Mouse (Mus musculus): ENCODE data around the gene Nfkb1. TPM values are rescaled to one million over a fixed set of nuclear protein-coding genes. Genes with fewer than 3 reads are reported as not detected.
A peak's percentile ranks its signal among the peaks of the same experiment; 100 is the strongest.

The Nfkb1 gene
- total and polyA plus RNA-seq, 3 experiments = 44.8 to 93.6 (median 59.9) TPM

- no peak overlapping the region for H3K4me3 ChIP-seq (ENCODE audit: control insufficient read depth in 1 of 2, insufficient read depth in 1 of 2, low read depth in 2 of 2, low read length in 2 of 2)
Observed at GRCm38 (mm10) chr3:135641623-135641915, 49.8 kb downstream of the Nfkb1 start.

DNA sequence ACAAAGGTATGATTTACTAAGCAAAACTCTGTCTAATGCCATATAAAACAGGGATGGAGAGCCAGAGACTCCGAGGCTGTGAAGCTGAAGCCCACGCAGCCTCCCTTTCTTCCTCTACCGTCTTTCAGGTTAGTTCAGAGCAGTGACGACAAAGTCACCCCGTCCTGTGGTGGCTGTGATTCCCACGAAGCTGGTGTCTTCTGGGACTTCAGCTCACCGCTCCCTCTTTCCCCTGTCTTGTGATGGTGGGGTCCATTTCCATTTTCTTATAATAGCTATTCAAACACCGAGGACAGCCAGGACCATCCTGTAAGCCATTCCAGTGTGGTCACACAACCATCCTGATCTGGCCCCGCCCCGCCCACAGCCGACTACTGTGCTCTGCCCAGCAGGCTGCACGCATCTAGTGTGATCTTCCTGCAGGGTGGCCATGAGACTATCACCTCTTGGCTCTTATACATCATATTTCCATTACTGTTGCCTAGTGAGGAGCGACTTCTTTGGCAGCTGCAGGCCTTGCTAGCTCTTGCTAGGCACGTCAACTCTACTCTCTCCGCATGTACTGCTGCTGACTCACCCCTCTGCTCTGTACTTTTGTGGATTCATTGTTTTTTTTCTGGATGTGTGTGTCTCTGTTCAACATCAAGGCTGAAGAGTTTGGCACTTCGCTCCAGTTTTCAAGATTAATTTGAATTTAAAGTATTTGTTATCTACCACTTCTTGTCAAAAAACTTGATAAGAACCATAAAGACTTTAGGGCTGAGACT lies 50.3 kb downstream of the Nfkb1 start:
- peak; percentile 27 to 32; a peak in 1 of 4 replicates for TF ChIP-seq EP300 (IDR thresholded peaks at IDR 0.05; ENCODE audit: low read depth in 1 of 2, low read length in 2 of 2)
- no peak for TF ChIP-seq ELF1 (IDR thresholded peaks at IDR 0.05; ENCODE audit: low read depth, low read length)
- no peaks in the 10 kb centered on the region for H3K79me2 ChIP-seq (ENCODE audit: control insufficient read depth, insufficient read depth, low read length, poor library complexity)
- no peak overlapping the region for H3K9ac ChIP-seq (ENCODE audit: control insufficient read depth, low read depth, low read length, poor library complexity, severe bottlenecking)
- no peaks in the 10 kb centered on the region for H3K9me3 ChIP-seq (replicated peaks; ENCODE audit: insufficient read depth, low read length)
- peaks cover 0 to 32% of the 10 kb centered on the region in 2 experiments; a peak in 2 of 4 replicates for H3K36me3 ChIP-seq (ENCODE audit: control insufficient read depth in 1 of 2, insufficient read depth in 2 of 2, low read length in 2 of 2)
- DNase-seq (ENCODE audit: low read depth, low spot score) = peak; percentile 32
- H3K27me3 ChIP-seq (ENCODE audit: control insufficient read depth in 1 of 2, insufficient read depth in 2 of 2, low read length in 2 of 2) = no peaks in the 10 kb centered on the region
- peaks cover 11 to 31% of the 10 kb centered on the region in 2 experiments for H3K4me1 ChIP-seq (ENCODE audit: control insufficient read depth in 1 of 2, insufficient read depth in 2 of 2, low read length in 2 of 2)
- H3K4me3 ChIP-seq (ENCODE audit: control insufficient read depth in 1 of 2, insufficient read depth in 1 of 2, low read depth in 2 of 2, low read length in 2 of 2) = no peak overlapping the region
- H3K27ac ChIP-seq (ENCODE audit: control insufficient read depth, low read depth, low read length) = peak overlapping the region; percentile 6; the same call in 1 of the 2 replicates

More at GRCm38 (mm10) chr3:135641623-135641915, 49.8 kb downstream of the Nfkb1 start:
- Histone ChIP-seq H3K79me2 (ENCODE audit: control insufficient read depth, insufficient read depth, low read length, poor library complexity) (no peaks in the 10 kb centered on the region), H3K36me3 (ENCODE audit: control insufficient read depth in 1 of 2, insufficient read depth in 2 of 2, low read length in 2 of 2) (peaks cover 2 to 30% of the 10 kb centered on the region in 2 experiments), H3K4me1 (ENCODE audit: control insufficient read depth in 1 of 2, insufficient read depth in 2 of 2, low read length in 2 of 2) (peaks cover 11 to 28% of the 10 kb centered on the region in 2 experiments), H3K9ac (ENCODE audit: control insufficient read depth, low read depth, low read length, poor library complexity, severe bottlenecking) (no peak overlapping the region), H3K27me3 (ENCODE audit: control insufficient read depth in 1 of 2, insufficient read depth in 2 of 2, low read length in 2 of 2) (no peaks in the 10 kb centered on the region), H3K9me3 (replicated peaks; ENCODE audit: insufficient read depth, low read length) (no peaks in the 10 kb centered on the region), H3K27ac (ENCODE audit: control insufficient read depth, low read depth, low read length) (peak overlapping the region; percentile 6)
- DNase-seq (ENCODE audit: low read depth, low spot score) = no peak
- TF ChIP-seq GATA1 (IDR thresholded peaks at IDR 0.05; ENCODE audit: low read depth, low read length) (peak; percentile 47), GABPA (IDR thresholded peaks at IDR 0.05; ENCODE audit: low read depth, low read length) (no peak), ZMIZ1 (IDR thresholded peaks at IDR 0.05; ENCODE audit: low read depth, low read length) (no peak), ZC3H11A (IDR thresholded peaks at IDR 0.05; ENCODE audit: low read depth, low read length) (no peak), TCF12 (IDR thresholded peaks at IDR 0.05; ENCODE audit: low read depth, low read length) (0 out of 2 replicates have a peak, but pooled peaks have one; percentile 42), CHD2 (IDR thresholded peaks at IDR 0.05; ENCODE audit: low read length) (no peak), E2F4 (IDR thresholded peaks at IDR 0.05; ENCODE audit: borderline replicate concordance, low read depth, low read length) (no peak), MEF2A (IDR thresholded peaks at IDR 0.05; ENCODE audit: extremely low read depth, insufficient replicate concordance, low read depth, low read length, poor library complexity, severe bottlenecking) (no peak), MAZ (IDR thresholded peaks at IDR 0.05; ENCODE audit: low read depth, low read length) (no peak), CTCF (IDR thresholded peaks at IDR 0.05 in 2 of 3, conservative IDR thresholded peaks at IDR 0.05 in 1 of 3; ENCODE audit: control insufficient read depth in 1 of 3, insufficient read depth in 1 of 3, low read depth in 2 of 3, low read length in 3 of 3, poor library complexity in 1 of 3, severe bottlenecking in 1 of 3) (no peak), MAX (IDR thresholded peaks at IDR 0.05; ENCODE audit: low read length) (peak; percentile 80), POLR2A (IDR thresholded peaks at IDR 0.05; ENCODE audit: control insufficient read depth in 1 of 2, insufficient read depth in 1 of 2, low read depth in 1 of 2, low read length in 2 of 2, poor library complexity in 1 of 2) (no peak), RCOR1 (IDR thresholded peaks at IDR 0.05; ENCODE audit: low read depth, low read length) (no peak), TAL1 (IDR thresholded peaks at IDR 0.05; ENCODE audit: low read length) (no peak), HCFC1 (IDR thresholded peaks at IDR 0.05; ENCODE audit: low read depth, low read length) (no peak), USF1 (IDR thresholded peaks at IDR 0.05; ENCODE audit: low read depth, low read length) (no peak), MXI1 (IDR thresholded peaks at IDR 0.05; ENCODE audit: low read depth, low read length) (peak; percentile 98), SMC3 (IDR thresholded peaks at IDR 0.05; ENCODE audit: low read depth, low read length) (no peak), SIN3A (IDR thresholded peaks at IDR 0.05; ENCODE audit: low read length) (peak; percentile 76), RAD21 (IDR thresholded peaks at IDR 0.05; ENCODE audit: low read depth, low read length) (no peak), ETS1 (IDR thresholded peaks at IDR 0.05; ENCODE audit: low read depth, low read length) (peak; percentile 82), UBTF (IDR thresholded peaks at IDR 0.05; ENCODE audit: borderline replicate concordance, insufficient read depth, low read depth, low read length) (no peak), BHLHE40 (IDR thresholded peaks at IDR 0.05; ENCODE audit: borderline replicate concordance, low read depth, low read length) (peak; percentile 69; the same call in 1 of the 2 replicates), POLR2AphosphoS5 (IDR thresholded peaks at IDR 0.05; ENCODE audit: borderline replicate concordance, low read depth, low read length) (no peak), NELFE (IDR thresholded peaks at IDR 0.05; ENCODE audit: low read depth, low read length) (no peak), MAFK (IDR thresholded peaks at IDR 0.05; ENCODE audit: borderline replicate concordance, low read depth, low read length) (no peak), ELF1 (IDR thresholded peaks at IDR 0.05; ENCODE audit: low read depth, low read length) (no peak), MYB (IDR thresholded peaks at IDR 0.05; ENCODE audit: low read depth, low read length) (no peak), USF2 (IDR thresholded peaks at IDR 0.05; ENCODE audit: borderline replicate concordance in 1 of 2, insufficient read depth in 1 of 2, low read depth in 1 of 2, low read length in 2 of 2) (no peak), KAT2A (conservative IDR thresholded peaks at IDR 0.05; ENCODE audit: low read depth, low read length) (no peak), ZKSCAN1 (IDR thresholded peaks at IDR 0.05; ENCODE audit: low read depth, low read length) (no peak), EP300 (IDR thresholded peaks at IDR 0.05; ENCODE audit: low read depth in 1 of 2, low read length in 2 of 2) (peak in 1 of 2 experiments; percentile 1; a peak in 2 of 4 replicates), ZNF384 (IDR thresholded peaks at IDR 0.05; ENCODE audit: low read depth, low read length) (no peak), MYC (IDR thresholded peaks at IDR 0.05; ENCODE audit: low read depth, low read length) (peak; percentile 49; the same call in 1 of the 2 replicates), POLR2AphosphoS2 (IDR thresholded peaks at IDR 0.05; ENCODE audit: low read length) (no peak), JUND (IDR thresholded peaks at IDR 0.05; ENCODE audit: low read depth, low read length) (no peak), NRF1 (IDR thresholded peaks at IDR 0.05; ENCODE audit: insufficient read depth, low read depth, low read length, poor library complexity, severe bottlenecking) (no peak), TBP (IDR thresholded peaks at IDR 0.05; ENCODE audit: low read depth, low read length) (no peak), CHD1 (IDR thresholded peaks at IDR 0.05; ENCODE audit: low read depth, low read length) (no peak)

All from MEL (cell line).